Mouse (Mus musculus) liver, embryonic 11.5 days (tissue): ENCODE data around the gene Myl12a. TPM values are rescaled to one million over a fixed set of nuclear protein-coding genes. Genes with fewer than 3 reads are reported as not detected.
"Not testable (repeated sequence)": the region's sequence is repeated elsewhere in the genome, so short reads cannot be mapped to it uniquely, and the experiment has no call there.

Experiments used
- ATAC-seq: fragments of 200-750 bp; cut with Nextera tagmentation; replicated peaks from 2 replicates; pipeline ENCODE4 v1.8.0; 2017; ENCODE audit warnings: moderate number of reproducible peaks, mild to moderate bottlenecking, moderate TSS enrichment, moderate library complexity; ENCODE audit not compliant: low FRiP score
- DNase-seq: peaks from one replicate; pipeline ENCODE4 v3.0.0-alpha.2; 2017; ENCODE audit warnings: low spot score
- H3K27ac ChIP-seq: fragments of 300-500 bp; sonication (generic); 2 replicates; pipeline ENCODE4 v1.5.1; 2014; ENCODE audit warnings: mild to moderate bottlenecking, low read depth, low read length, control low read depth
- H3K27me3 ChIP-seq: fragments of 300-500 bp; sonication (generic); replicated peaks from 2 replicates; pipeline ENCODE4 v1.6.1; 2014; ENCODE audit warnings: low read length, mixed read lengths; ENCODE audit not compliant: control insufficient read depth, insufficient read depth
- H3K36me3 ChIP-seq: fragments of 300-500 bp; sonication (generic); 2 replicates; pipeline ENCODE4 v1.6.1; 2014; ENCODE audit warnings: mild to moderate bottlenecking, low read length, moderate library complexity, mixed read lengths; ENCODE audit not compliant: control insufficient read depth, insufficient read depth
- H3K4me1 ChIP-seq: fragments of 300-500 bp; sonication (generic); replicated peaks from 2 replicates; pipeline ENCODE4 v1.6.1; 2014; ENCODE audit warnings: low read length, mixed read lengths; ENCODE audit not compliant: control insufficient read depth, insufficient read depth
- H3K4me2 ChIP-seq: fragments of 300-500 bp; sonication (generic); 2 replicates; pipeline ENCODE4 v1.6.1; 2014; ENCODE audit warnings: mild to moderate bottlenecking, control low read depth, moderate library complexity
- H3K4me3 ChIP-seq: fragments of 300-500 bp; sonication (generic); 2 replicates; pipeline ENCODE4 v1.5.1; 2014; ENCODE audit warnings: low read depth, low read length, control low read depth
- H3K9ac ChIP-seq: fragments of 300-500 bp; sonication (generic); 2 replicates; pipeline ENCODE4 v1.6.1; 2014; ENCODE audit warnings: low read depth, low read length, control low read depth
- H3K9me3 ChIP-seq: fragments of 300-500 bp; sonication (generic); 2 replicates; pipeline ENCODE4 v1.6.1; 2016; ENCODE audit warnings: low read length, inconsistent platforms, mixed read lengths; ENCODE audit not compliant: control insufficient read depth
- WGBS: fragments of 180-500 bp; shearing (Covaris S2); extraction: QIAGEN DNeasy Blood & Tissue Kit; methylation state at CpG from one replicate; pipeline ENCODE4 v1.1.7; 2014; 5-methylcytosine and 5-hydroxymethylcytosine counted together
- polyA plus RNA-seq: library from polyadenylated mRNA; unstranded; fragments of >200 nt; fragmentation: Nextera tagmentation; extraction: Ambion mirVana; gene quantifications from 2 replicates; pipeline ENCODE4 v1.2.1, GENCODE M21; 2014

Gene Myl12a
- polyA plus RNA-seq, 1 experiment from 2014 or later: 442 TPM

DNA sequence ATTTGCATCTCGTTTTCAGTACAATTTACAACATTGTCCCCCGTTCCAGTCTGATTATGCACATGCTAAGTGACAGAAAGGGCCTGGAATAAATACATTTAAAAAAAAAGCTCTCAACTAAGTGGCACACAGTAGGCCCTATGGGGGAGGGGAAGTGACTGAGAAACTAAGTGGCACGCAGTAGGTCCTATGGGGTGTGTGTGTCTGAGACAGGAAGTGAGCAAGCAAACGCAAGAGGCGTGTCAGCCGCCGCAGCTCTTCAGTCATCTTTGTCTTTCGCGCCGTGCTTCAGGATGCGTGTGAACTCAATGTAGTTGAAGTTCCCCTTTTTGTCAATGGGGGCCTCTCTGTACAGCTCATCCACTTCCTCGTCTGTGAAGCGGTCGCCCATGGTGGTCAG is 28.6 kb downstream of the Myl12a start:
- not testable (repeated sequence) for ATAC-seq, H3K36me3 ChIP-seq, H3K27ac ChIP-seq, H3K9me3 ChIP-seq, H3K4me1 ChIP-seq, H3K9ac ChIP-seq, H3K4me2 ChIP-seq, DNase-seq, H3K27me3 ChIP-seq, H3K4me3 ChIP-seq
- WGBS: 62% methylated on average over 14 of the region's 14 CpGs

DNA sequence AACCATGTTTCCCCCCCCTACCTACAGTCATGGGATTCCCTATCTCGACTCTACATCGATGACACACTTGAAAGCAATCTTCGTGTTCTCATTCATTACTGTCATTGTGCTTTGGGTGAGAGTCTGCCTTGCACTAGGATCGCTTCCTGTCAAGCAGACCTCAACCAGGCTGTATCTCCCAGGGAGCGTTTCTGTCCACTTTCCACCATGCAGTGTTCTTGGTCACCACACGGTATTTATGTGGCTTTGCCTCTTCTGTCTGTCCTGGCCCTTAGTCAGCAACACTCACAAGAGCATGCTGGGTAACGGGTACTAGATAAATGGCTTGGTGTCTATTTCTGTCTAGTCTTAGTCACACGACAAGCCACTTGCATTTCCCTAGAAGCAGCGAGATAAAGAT is 29.3 kb downstream of the Myl12a start:
- Histone ChIP-seq H3K4me1 (no peaks in the 10 kb centered on the region), H3K27ac (no peak overlapping the region), H3K9me3 (no peaks in the 10 kb centered on the region), H3K4me3 (no peak overlapping the region), H3K4me2 (no peak overlapping the region), H3K9ac (no peak overlapping the region), H3K27me3 (no peaks in the 10 kb centered on the region), H3K36me3 (no peaks in the 10 kb centered on the region; the same call in 1 of the 2 replicates)
- DNase-seq: no peak
- 76% methylated on average over 9 of the region's 9 CpGs for WGBS
- ATAC-seq: no peak

DNA sequence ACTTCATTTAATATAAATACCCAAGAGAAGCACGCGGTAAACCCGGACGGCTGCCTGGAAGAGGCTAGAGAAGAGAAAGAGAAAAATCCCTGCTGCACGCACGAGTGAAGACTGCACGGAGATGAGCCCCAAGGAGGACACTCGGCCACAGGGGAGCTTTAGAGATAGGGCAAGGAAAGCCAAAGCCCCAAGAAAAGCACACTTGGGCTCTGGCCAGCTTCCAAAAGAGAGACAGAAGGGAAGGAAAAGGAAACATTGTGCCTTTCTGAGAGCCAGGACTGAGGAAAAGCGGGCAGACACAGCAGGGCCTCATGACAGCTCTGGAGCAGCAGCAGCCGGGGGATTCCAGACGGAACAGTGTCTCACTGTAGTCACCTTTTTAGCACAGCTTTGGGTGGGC is 31.5 kb downstream of the Myl12a start:
- Histone ChIP-seq H3K27ac (no peak overlapping the region), H3K36me3 (no peaks in the 10 kb centered on the region), H3K4me2 (no peak overlapping the region), H3K4me3 (no peak overlapping the region), H3K9ac (no peak overlapping the region), H3K4me1 (no peaks in the 10 kb centered on the region), H3K9me3 (no peaks in the 10 kb centered on the region), H3K27me3 (no peaks in the 10 kb centered on the region)
- 80% methylated on average over 11 of the region's 11 CpGs for WGBS
- DNase-seq (no peak), ATAC-seq (no peak)

DNA sequence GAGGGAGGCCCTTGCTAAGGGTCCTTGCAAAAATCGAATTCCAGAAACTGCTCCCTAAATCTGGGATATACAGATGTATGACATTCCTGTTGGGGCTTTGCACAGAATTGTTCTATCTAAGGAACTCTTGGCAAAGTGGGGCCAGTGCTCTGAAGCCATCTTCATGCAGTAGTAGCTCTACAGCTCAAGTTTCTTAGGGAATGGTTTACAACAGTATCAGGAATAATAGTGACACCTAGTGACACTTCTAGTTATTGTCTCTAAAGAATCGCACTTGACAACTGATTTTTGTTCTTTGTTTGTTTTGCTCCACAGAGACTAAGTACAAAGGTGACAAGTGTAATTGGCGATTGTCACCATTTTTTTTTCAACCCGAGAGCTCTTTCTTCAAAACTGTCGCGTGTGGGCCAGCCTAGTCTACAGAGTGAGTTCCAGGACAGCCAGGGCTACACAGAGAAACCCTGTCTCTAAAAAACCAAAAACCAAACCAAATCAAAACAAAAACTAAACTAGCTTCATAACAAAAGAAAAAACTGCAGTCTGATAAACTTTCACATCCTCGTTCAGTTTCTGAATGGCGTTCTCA is 34.0 kb downstream of the Myl12a start:
- Histone ChIP-seq H3K27me3 (no peaks in the 10 kb centered on the region), H3K9ac (no peak overlapping the region), H3K36me3 (no peaks in the 10 kb centered on the region), H3K27ac (no peak overlapping the region), H3K4me2 (no peak overlapping the region), H3K9me3 (no peaks in the 10 kb centered on the region), H3K4me1 (no peaks in the 10 kb centered on the region), H3K4me3 (no peak overlapping the region)
- WGBS: 23% methylated on average over 8 of the region's 8 CpGs
- DNase-seq (no peak), ATAC-seq (no peak)

DNA sequence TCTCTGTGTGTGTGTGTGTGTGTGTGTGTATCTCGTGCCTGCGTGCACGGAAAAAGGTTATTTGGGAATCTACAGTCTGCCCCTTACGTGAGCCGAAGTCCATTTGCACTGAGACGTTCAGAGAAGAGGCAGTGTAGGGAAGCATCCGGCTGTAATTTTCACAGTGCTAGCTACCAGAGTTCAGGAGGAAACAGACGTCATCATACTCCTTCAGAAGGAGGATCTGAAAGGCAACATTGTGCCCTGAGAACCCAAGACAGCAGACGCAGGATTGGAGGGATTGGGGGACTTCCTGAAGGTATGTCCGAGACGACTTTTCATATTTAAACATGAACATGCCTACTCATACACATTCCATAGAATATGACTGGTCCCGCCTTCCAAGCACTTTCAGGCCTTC is 35.0 kb downstream of the Myl12a start:
- ATAC-seq: no peak
- 68% methylated on average over 12 of the region's 12 CpGs for WGBS
- no peaks in the 10 kb centered on the region for H3K36me3 ChIP-seq

DNA sequence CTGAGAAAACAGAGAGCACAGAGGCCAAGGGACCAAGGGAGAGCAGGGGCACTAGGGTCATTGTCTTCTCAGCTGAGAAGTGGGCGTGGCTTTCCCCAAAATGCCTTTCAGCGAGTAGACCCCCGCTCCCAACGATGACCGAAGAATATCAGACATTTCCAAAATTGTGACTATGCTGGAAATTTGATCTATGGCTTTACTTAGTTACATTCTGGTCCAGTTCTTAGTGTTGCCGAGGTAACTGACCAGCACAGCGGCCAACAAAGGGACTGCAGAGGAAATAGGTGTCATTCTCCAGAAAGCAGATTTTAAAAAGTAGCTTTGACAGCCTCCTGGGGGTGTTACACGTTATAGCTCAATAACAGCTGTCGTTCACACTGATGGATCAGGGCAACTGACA is 35.5 kb downstream of the Myl12a start:
- H3K9me3 ChIP-seq: no peaks in the 10 kb centered on the region
- no peak overlapping the region for H3K27ac ChIP-seq
- H3K36me3 ChIP-seq: no peaks in the 10 kb centered on the region
- ATAC-seq (no peak), DNase-seq (no peak)
- H3K4me2 ChIP-seq: no peak overlapping the region
- H3K4me3 ChIP-seq: no peak overlapping the region
- WGBS: 59% methylated on average over 9 of the region's 9 CpGs
- no peaks in the 10 kb centered on the region for H3K27me3 ChIP-seq
- H3K9ac ChIP-seq: no peak overlapping the region
- no peaks in the 10 kb centered on the region for H3K4me1 ChIP-seq

More for the DNA sequence above, 35.0 kb downstream of the Myl12a start:
- H3K4me1 ChIP-seq: no peaks in the 10 kb centered on the region
- H3K27ac ChIP-seq: no peak overlapping the region
- DNase-seq: no peak
- no peaks in the 10 kb centered on the region for H3K27me3 ChIP-seq
- no peak overlapping the region for H3K9ac ChIP-seq
- no peak overlapping the region for H3K4me3 ChIP-seq
- no peaks in the 10 kb centered on the region for H3K9me3 ChIP-seq
- H3K4me2 ChIP-seq: no peak overlapping the region

DNA sequence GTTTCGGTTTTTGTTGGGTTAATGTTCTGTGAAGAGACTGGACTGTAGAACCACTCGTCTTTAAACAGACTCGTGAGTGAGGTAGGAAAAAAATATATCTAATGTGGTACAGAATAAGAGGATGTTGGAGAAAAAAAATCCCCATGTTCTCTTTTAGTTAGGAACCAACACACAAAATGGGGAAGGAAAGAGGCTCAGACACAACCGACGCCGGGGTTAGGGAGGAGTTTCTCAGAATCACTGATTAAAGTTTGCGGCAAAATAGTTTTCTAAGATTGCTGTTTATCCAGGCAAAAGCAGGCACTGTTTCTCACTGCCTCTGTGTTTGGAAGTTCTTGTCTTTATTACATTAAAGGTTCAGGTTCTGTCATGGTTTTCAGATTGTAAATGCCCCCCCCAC is 36.6 kb downstream of the Myl12a start:
- WGBS: 69% methylated on average over 7 of the region's 7 CpGs
- Histone ChIP-seq H3K27ac (no peak overlapping the region), H3K4me3 (no peak overlapping the region), H3K36me3 (no peaks in the 10 kb centered on the region), H3K4me2 (no peak overlapping the region), H3K9me3 (no peaks in the 10 kb centered on the region), H3K9ac (no peak overlapping the region), H3K4me1 (no peaks in the 10 kb centered on the region), H3K27me3 (no peaks in the 10 kb centered on the region)
- DNase-seq (no peak), ATAC-seq (no peak)

DNA sequence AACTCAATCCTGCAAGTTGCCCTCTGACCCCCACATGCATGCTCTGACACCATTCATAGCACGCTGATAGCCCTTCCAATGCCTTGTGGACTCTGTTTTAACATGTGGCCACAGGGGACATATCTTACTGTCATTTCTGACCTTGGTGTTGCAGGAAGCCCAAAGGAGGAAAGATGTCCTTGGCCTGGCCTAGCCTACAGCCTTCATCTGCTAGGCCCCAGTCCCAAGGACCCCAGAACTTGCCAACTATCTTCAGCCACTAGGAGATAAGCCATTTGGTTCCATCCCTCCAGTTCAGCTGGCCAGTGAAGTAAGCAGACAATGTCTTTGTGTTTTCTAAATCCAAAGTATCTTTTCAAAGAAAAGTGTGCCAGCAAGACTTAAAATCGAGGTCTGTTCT is 37.4 kb downstream of the Myl12a start:
- no peak for ATAC-seq
- no peak overlapping the region for H3K4me2 ChIP-seq

DNA sequence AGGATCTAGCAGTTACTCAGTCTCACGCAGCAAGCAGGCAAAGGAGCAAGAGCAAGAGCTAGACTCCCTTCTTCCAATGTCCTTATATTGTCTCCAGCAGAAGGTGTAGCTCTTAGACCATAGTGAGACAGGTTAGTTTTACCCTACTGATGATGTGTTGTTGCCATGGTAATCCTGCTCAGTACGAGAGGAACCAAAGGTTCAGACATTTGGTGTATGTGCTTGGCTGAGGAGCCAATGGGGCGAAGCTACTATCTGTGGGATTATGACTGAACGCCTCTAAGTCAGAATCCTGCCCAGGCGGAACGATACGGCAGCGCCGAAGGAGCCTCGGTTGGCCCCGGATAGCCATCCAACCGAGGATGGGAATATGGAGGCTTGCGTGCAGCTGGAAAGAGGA is 39.1 kb downstream of the Myl12a start:
- not testable (repeated sequence) for H3K36me3 ChIP-seq, H3K4me1 ChIP-seq, H3K9ac ChIP-seq, DNase-seq, H3K4me2 ChIP-seq, H3K9me3 ChIP-seq, H3K4me3 ChIP-seq, H3K27me3 ChIP-seq, H3K27ac ChIP-seq
- WGBS: 81% methylated on average over 13 of the region's 13 CpGs
- ATAC-seq: peak; percentile 100

More for the DNA sequence above, 37.4 kb downstream of the Myl12a start:
- H3K9me3 ChIP-seq: no peaks in the 10 kb centered on the region
- 73% methylated on average over 2 of the region's 2 CpGs for WGBS
- H3K27me3 ChIP-seq: no peaks in the 10 kb centered on the region
- no peaks in the 10 kb centered on the region for H3K4me1 ChIP-seq
- no peak overlapping the region for H3K9ac ChIP-seq
- H3K4me3 ChIP-seq: no peak overlapping the region
- DNase-seq: no peak
- no peak overlapping the region for H3K27ac ChIP-seq
- H3K36me3 ChIP-seq: no peaks in the 10 kb centered on the region
